In the genomic region with DNA sequence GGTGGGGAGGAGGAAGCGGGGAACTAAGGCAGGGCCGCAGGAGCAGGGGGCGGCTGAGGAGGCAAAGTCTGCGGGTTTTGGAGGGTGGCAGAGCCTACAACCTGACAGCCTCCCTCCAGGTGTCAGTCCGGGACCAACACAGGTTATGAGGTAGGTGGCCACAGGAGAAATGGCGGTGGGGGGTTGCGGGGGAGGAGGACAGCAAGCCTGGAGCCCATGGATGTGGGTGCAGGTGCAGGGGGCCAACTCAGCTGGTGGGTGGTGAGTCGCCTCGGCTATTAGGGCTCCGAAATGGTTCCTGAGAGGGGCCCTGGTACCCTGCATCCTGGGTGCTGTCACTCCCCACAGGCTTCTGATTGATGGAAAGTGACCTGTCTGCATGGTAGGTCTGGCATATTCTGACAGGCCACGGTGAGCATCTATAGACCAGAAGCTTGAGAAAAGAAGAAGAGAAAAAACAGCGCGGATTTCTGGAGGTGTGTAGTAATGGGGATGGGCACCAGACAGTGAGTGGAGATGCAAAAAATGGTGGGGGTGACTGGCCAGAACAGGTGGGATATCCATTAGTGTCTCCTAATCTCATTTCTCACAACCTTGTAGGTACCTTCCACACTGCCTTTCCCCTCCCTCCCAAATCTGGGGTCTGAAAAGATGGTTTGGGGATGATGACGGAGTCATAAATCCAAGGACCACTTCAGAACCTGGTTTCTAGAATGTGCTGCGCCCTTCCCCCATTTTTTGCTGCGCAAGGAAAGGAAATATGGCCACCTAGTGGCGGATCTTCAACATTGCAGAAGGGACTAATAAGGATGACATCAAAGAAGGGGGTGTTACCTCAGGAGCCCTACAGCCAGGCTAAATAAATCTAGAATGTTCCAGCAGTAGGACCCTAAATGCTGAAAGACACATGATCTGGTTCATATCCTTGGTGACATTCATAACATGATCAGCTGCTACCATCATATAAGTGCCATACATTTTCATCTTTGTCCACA, we compare ENCODE assay signal across 8 mouse cellular contexts. TPM values are rescaled to one million over a fixed set of nuclear protein-coding genes. Genes with fewer than 3 reads are reported as not detected.
DNase-seq lines count a peak whose midpoint lies in the region; ATAC-seq and TF ChIP-seq lines count a peak whose summit lies in the region.
"Not testable (repeated sequence)": the region's sequence is repeated elsewhere in the genome, so short reads cannot be mapped to it uniquely, and the experiment has no call there.

No protein-coding gene starts in this region.

- peak; percentile 69 for TF ChIP-seq CTCF in layer of hippocampus, adult 2 months (conservative IDR thresholded peaks at IDR 0.05)

- peak; percentile 6 for DNase-seq in Muller cell, postnatal 12 days (ENCODE audit: inconsistent ontology term)
- DNase-seq in cerebellum, postnatal 10 days = peak; percentile 73 to 75
- DNase-seq in hindbrain, embryonic 11.5 days (ENCODE audit: low spot score) = peak; percentile 58
- DNase-seq in layer of hippocampus, adult 2 months (ENCODE audit: low spot score in 2 of 2) = peak; percentile 46 to 57
- DNase-seq in lung, adult 18-20 months = peak; percentile 9 to 31
- peak; percentile 4 to 20 for DNase-seq in thymus, adult 18-20 months

- H3K4me2 ChIP-seq in hindbrain, embryonic 11.5 days (replicated peaks; ENCODE audit: low read depth, low read length) = peak overlapping the region; percentile 70
- H3K4me2 ChIP-seq in neural tube, embryonic 12.5 days (replicated peaks) = peak overlapping the region; percentile 69

- not testable (repeated sequence) for H3K9me3 ChIP-seq in hindbrain, embryonic 11.5 days (ENCODE audit: control insufficient read depth, low read length); neural tube, embryonic 12.5 days

- ATAC-seq in frontal cortex, adult (ENCODE audit: low TSS enrichment) = peak; percentile 78
- ATAC-seq in hindbrain, embryonic 11.5 days (ENCODE audit: low FRiP score) = peak; percentile 39
- ATAC-seq in neural tube, embryonic 12.5 days (ENCODE audit: low FRiP score, low read depth) = peak; percentile 52

- 15% methylated on average over 14 of the region's 17 CpGs for WGBS in hindbrain, embryonic 11.5 days
- WGBS in neural tube, embryonic 12.5 days = 21% methylated on average over 17 of the region's 17 CpGs

- not testable (repeated sequence) for H3K27me3 ChIP-seq in hindbrain, embryonic 11.5 days (ENCODE audit: control insufficient read depth, insufficient read depth, low read length); neural tube, embryonic 12.5 days (replicated peaks)

- peak overlapping the region; percentile 45; the same call in 1 of the 2 replicates for H3K9ac ChIP-seq in hindbrain, embryonic 11.5 days (ENCODE audit: low read depth, low read length)
- H3K9ac ChIP-seq in neural tube, embryonic 12.5 days = peak overlapping the region; percentile 49

- not testable (repeated sequence) for H3K4me1 ChIP-seq in hindbrain, embryonic 11.5 days (replicated peaks; ENCODE audit: control insufficient read depth, insufficient read depth, low read length); neural tube, embryonic 12.5 days

- not testable (repeated sequence) for H3K27ac ChIP-seq in hindbrain, embryonic 11.5 days (ENCODE audit: low read depth, low read length); neural tube, embryonic 12.5 days
- H3K27ac ChIP-seq in layer of hippocampus, adult 2 months = peak overlapping the region; percentile 82

- not testable (repeated sequence) for H3K36me3 ChIP-seq in hindbrain, embryonic 11.5 days (ENCODE audit: control insufficient read depth, insufficient read depth, low read length); neural tube, embryonic 12.5 days

- H3K4me3 ChIP-seq in hindbrain, embryonic 11.5 days (ENCODE audit: low read depth, low read length) = peak overlapping the region; percentile 45
- H3K4me3 ChIP-seq in layer of hippocampus, adult 2 months = peak overlapping the region; percentile 62
- peak overlapping the region; percentile 43 for H3K4me3 ChIP-seq in neural tube, embryonic 12.5 days

RNA-seq across cellular contexts. Expression of a gene that starts 0.9 kb away (rescaled TPM):
- polyA plus RNA-seq in hindbrain, embryonic 11.5 days (2014; fragmentation: Nextera tagmentation; extraction: Ambion mirVana) = 32.9 and 42.6 TPM in 2 replicates
- total RNA-seq in layer of hippocampus, adult 2 months (2021) = 100 to 1,000 TPM; 163 to 214 TPM
- 73.5 and 77.1 TPM in 2 replicates for polyA plus RNA-seq in neural tube, embryonic 12.5 days (2016; fragmentation: Nextera tagmentation; extraction: Ambion mirVana)

RNA-seq across cellular contexts. Expression of a gene that starts 42.3 kb away (rescaled TPM):
- 72.1 and 73.3 TPM in 2 replicates for polyA plus RNA-seq in hindbrain, embryonic 11.5 days (2014; fragmentation: Nextera tagmentation; extraction: Ambion mirVana)
- total RNA-seq in layer of hippocampus, adult 2 months (2021) = 10 to 100 TPM; 69.0 to 72.4 TPM
- polyA plus RNA-seq in neural tube, embryonic 12.5 days (2016; fragmentation: Nextera tagmentation; extraction: Ambion mirVana) = 80.2 and 90.3 TPM in 2 replicates

Comparison
In these comparisons a context has a peak if more than half of its experiments do, and no peak if none do; other contexts are left out.
1. DNase-seq: peak in every context shown above with its lines; median percentile 74 in cerebellum, postnatal 10 days; 58 in hindbrain, embryonic 11.5 days; 52 in layer of hippocampus, adult 2 months; 20 in lung, adult 18-20 months; 12 in thymus, adult 18-20 months; 6 in Muller cell, postnatal 12 days.